Mouse (Mus musculus): ENCODE measurements around the gene Mapkapk3. TPM values are rescaled to one million over a fixed set of nuclear protein-coding genes. Genes with fewer than 3 reads are reported as not detected.

Mapkapk3 gene
- total RNA-seq, 2 experiments from 2014 or later = 29.5 to 31.4 TPM

DNA sequence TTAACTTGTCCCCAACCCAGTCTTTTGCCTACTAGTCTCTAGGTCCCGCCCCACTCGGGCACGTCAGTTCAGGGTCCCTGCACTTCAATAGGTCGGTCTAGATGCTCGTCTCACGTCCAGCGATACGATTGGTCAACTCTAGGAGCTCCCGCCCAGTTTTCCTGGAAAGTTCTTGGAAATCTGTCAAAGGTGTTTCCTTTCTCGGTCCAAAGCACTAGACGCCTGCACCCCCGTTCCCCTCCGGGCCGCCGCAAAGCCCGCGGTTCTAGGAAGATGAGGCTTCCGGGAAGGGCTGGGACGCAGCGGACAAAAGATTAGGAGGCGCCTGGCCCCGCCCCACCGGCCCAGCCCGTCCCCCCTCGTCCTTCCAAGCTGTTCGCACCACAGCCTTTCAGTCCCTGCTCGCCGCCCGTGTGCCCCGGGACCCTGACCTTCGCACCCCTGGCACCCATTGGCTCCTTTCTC is 6.9 kb upstream of the Mapkapk3 start:
- intact Hi-C loops (cut with DNase I) = no loop called here
- peak; percentile 93 to 95 for DNase-seq

DNA sequence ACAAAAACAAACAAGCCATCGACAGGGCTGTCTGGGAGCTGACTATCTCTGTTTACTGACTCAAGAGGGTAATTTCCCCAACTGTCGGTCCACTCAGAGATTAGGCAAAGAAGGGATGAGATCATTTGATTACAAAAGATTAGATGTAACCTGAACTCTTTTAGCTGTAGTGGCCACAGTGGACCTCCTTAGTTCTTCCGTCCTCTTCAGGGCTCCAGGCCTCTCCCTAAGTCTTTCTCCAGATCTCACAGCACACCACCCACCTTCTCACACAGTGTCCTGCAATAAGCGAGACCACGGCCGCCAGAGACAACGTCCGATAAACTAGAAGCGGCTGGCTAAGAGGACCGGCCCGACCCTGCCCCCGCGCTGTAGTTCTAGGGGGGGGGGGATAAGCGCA is 6.4 kb upstream of the Mapkapk3 start:
- intact Hi-C loops (cut with DNase I) = no loop called here
- no peak for DNase-seq

DNA sequence AAGGTAGTCTGAATTCAATTTTAAA is 6.2 kb upstream of the Mapkapk3 start, which contains the start of gene Cish:
Gene Cish, plus strand, starts transcription at position 11 of the 25 bp plus-strand sequence.
- intact Hi-C loops (cut with DNase I) = no loop called here
- no peak for DNase-seq

DNA sequence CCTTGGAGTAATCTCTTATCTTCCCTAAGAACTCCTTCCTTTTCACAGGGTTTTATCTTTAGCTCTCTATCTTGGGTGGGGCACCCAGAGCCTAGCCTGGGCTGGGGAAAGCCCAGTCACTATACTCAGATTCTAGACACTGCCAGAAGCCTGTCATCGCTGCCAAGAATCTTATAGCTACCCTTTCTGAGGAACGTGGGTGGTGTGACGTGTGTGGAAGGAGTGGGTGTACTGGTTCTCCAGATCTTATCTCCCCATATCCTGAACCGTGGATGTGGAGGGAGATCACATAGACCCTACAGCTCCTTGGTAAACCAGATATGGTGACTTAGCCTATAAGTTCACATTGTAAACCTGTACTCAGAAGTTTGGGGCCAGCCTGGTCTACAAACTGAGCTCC is 5.9 kb upstream of the Mapkapk3 start:
- no peak for DNase-seq
- intact Hi-C loops (cut with DNase I) = no loop called here

DNA sequence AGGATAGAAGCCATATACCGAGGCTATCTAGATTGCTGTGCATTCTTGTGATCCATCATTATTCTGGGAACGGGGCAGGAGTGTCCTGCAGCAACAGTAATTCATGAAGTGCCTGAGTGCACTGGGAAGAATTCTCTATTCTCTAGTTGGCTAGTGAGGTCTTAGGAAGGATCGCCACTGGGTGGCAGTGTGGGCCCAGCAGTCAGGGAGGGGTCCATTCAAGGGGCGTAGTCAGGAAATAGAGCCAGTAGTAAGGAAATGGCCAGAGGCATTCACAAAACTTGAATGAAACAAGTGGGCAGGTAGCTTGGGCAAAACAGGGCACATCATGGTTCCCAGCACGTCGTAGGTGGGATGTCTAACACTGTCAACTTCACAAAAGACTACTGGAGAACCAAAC is 4.6 kb upstream of the Mapkapk3 start:
- DNase-seq = peak; percentile 90 to 93
- intact Hi-C loops (cut with DNase I) = loop anchor here (1.0 to 5.0 kb wide), 4 partner anchors 42 to 617 kb away; no protein-coding TSS in a partner anchor

DNA sequence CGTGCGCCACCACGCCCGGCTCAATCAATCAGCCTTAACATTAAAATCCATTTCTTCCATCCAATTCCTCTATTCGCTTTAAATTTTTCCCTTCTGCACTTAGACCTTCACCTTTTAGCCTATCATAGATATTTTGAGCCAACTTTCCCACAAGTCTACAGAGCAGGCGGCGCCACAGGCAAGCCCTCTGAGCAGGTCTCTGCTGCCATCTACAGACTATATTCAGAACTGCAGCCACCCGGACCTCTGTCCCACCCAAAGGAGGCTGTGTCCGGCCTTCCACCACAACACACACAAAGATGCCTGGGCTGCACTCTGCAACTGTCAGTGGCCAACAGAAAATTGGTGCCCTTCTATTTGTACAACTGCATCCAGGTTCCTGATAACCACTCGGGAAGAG is 1.2 kb upstream of the Mapkapk3 start:
- peak; percentile 86 to 95 for DNase-seq
- intact Hi-C loops (cut with DNase I) = loop anchor here (1.0 to 5.0 kb wide), 6 partner anchors 44 to 614 kb away; no protein-coding TSS in a partner anchor

DNA sequence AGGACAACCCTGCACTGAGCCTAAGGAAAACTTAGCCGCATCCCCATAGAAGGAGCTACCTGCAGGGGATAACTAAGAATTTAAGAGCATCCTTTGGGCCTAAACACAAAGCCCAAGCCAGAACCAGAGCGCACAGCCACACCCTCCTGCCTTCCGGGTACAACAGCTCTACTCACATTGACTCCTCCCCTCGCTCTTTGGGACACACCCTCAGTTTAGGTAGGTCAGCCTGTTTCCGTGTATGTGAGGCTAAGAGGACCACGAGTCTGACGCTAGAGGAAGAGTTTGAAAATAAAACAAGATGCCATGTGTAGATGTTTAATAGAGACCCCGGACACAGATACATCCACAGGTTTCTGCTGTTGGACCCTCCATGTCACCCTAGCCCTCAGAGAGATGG is 966 bp downstream of the Mapkapk3 start:
- intact Hi-C loops (cut with DNase I) = no loop called here
- DNase-seq = no peak

DNA sequence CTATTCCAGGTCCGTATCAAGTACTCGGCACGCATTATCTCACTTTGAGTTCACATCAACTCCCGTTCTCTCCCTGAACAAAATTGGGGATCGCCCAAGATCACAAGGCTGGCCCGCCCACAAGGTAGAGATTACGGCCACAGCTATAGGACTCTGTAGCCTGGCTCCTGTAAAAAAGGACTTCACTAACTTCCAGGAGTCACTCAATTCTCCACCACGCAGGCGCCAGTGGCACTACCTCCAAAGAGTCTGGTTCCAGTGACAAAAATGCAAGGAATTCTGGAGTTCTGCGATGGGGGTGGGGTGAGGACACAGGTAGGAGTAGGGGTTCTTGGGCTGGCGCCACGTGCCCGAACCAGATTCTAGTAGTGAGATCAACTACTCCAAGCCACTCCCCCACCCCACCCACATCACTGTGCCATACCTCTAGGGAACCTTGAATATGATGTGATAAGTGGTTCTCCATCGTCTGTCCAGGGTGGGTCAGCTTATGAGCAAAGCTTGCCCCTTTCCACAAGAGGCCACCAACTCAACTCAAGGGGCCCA is 1.5 kb downstream of the Mapkapk3 start:
- no peak for DNase-seq
- intact Hi-C loops (cut with DNase I) = no loop called here

DNA sequence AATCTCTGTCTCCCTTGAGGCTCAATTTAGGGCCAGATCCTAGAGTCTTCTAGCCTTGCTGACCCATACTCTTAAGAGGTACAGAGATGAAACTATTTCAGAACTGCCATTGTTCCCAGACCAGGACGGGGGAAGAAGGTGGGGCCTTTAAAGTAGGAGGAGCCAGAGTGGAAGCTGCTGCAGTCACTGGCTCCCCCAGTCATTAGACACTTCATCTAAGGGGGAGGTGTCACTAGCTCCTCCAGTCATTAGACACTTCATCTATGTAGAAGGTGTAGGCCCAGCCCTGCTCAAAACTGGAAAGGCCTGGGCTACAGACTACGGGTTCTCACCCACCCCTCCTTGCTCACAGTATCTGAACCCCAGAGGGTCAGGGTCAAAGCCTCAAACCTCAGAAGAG is 2.4 kb downstream of the Mapkapk3 start:
- intact Hi-C loops (cut with DNase I) = no loop called here
- DNase-seq = no peak

DNA sequence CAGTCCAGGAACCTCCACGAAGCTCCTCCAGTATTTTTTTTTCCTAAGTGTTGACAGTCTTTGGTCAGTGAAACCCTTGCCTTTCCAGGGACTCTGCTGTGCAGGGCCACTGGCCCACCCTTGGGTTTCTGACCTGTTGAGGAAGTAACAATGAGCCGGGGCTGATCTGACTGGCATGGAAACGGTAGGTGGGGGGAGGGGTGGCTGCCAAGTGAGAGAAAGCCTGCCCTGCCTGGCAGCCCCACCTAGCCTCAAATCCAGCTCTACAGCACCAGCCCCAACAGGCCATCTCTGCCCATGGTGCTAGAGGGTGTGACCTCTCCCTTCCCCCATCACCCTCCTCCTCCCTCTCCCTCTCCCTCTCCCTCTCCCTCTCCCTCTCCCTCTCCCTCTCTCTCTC is 4.7 kb downstream of the Mapkapk3 start:
- peak in 1 of 2 experiments; percentile 17 for DNase-seq
- intact Hi-C loops (cut with DNase I) = no loop called here

DNA sequence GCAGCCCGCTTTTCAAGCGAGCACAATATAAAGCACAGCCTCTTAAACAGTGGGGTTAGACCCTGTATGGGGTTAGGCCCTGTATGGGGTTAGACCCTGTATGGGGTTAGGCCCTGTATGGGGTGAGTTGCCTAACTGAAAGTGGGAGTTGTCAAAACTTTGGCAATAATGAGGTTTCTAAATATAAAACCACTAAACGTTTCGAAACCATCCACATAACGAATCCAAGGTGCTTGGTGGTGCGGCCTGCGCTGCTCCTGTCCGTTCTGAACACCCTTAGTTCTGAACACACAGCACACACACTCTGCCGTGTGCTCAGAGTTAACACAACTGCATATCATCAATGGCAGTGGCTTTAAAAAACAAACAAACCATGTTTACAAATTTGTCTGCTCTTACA is 6.7 kb downstream of the Mapkapk3 start:
- no peak for DNase-seq
- intact Hi-C loops (cut with DNase I) = no loop called here

DNA sequence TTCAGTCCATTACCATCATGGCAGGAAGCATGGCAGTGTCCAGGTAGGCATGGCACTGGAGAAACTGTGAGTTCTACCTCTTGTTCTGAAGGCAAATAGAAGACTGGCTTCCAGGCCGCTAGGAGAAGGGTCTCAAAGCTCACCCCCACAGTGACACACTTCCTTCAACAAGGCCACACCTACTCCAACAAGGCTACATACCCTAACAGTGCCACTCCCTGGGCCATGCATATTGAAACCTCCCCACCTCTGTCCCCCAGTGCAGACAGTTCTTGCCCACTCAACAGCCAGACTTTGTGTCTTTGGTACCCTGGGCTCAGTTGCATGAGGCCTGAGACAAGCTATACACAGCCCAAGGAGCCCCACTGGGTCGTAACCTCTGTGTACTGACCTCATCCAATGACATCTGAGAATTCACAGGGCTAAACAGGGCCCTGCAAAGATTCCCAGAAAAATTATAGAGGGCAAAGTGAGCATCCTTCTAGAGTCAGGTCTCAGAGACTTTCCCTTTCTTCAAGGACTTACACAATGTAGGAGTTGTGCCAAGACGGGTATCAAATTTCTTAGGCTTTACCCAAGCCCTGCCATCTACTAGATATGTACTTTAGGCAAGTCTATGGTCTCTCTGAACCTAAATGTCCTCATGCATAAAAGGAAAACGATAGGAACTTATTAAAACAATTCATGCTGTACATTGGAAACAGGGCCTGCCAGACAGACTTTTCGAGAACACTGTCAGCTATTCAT is 8.3 kb downstream of the Mapkapk3 start:
- intact Hi-C loops (cut with DNase I) = no loop called here
- DNase-seq = no peak

DNA sequence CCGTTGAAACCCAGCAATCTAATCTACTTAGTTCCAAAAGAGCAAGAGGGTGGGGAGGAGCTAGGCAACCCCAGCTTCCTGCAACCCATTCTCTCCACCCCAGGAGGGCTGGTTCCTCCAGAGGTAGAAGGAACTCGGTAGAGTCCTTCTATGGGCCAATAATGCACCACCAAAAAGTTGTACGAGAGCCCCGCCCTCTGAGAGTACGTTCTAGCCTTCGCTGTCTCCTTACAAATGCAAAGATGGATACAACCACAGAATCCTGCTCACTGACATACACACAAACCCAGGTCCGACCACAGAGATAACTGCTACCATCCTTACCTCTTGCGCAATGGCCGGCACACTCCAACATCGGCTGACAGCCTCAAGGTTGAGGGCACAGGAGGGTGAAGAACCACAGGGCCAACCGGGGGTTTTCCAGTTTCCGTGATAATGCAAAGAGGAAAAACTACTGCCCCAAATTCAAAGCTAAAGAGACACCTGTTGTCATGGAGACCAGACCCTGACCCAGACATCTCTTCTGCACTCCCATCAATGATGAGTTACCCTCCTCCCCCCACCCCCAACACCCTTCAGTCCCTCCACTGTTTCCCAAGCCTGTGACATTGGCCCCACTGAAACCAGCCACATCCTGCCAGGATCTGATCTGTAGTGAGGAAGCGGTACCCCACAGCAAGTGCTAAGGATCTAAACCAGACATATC is 9.2 kb downstream of the Mapkapk3 start:
- intact Hi-C loops (cut with DNase I) = no loop called here
- no peak for DNase-seq

DNA sequence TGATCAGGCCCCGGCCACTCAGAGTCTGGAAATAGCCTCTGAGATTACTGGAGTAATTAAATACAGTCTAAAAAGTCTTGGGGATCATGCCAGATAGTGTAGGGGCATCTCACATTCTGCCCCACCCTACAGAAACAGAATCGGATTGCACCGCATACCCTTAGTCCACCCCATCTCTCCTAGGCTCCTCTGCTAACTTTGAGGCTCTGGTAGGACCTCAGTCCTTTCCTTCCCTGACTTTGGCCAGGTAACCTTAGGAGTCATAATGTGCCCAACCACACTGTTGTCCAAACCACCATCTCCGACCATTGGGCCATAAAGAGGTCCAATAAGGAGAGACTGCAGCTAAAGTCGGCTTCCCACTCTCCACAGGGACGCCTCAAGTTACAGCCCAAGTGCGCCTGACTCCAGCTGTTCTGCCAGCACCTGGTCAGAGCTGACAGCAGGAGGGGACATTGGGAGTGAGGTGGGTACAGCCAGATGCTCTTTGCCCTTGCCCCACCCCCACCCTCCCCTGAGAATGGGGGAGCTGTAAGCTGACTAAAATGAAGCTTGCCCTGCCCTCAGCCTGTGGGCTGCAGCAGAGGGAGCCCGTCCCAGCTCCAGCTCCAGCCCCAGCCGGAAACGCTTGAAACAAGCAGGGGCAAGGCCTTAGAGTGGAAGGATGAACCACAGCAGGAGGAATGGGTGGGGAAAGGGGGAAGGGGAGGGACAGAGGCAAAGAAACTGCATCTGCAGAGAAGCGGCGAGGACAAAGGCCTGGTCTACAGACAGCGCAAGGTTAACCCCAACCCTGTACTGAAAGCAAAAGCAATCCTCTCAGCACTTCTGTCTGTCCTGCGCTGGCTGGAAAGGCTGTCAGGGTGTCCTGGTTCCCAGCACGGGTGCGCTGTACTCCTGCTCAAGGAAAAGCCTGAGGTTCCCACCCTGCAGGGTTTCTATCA is 10.0 kb downstream of the Mapkapk3 start:
- DNase-seq = peak; percentile 18 to 51
- intact Hi-C loops (cut with DNase I) = no loop called here

DNA sequence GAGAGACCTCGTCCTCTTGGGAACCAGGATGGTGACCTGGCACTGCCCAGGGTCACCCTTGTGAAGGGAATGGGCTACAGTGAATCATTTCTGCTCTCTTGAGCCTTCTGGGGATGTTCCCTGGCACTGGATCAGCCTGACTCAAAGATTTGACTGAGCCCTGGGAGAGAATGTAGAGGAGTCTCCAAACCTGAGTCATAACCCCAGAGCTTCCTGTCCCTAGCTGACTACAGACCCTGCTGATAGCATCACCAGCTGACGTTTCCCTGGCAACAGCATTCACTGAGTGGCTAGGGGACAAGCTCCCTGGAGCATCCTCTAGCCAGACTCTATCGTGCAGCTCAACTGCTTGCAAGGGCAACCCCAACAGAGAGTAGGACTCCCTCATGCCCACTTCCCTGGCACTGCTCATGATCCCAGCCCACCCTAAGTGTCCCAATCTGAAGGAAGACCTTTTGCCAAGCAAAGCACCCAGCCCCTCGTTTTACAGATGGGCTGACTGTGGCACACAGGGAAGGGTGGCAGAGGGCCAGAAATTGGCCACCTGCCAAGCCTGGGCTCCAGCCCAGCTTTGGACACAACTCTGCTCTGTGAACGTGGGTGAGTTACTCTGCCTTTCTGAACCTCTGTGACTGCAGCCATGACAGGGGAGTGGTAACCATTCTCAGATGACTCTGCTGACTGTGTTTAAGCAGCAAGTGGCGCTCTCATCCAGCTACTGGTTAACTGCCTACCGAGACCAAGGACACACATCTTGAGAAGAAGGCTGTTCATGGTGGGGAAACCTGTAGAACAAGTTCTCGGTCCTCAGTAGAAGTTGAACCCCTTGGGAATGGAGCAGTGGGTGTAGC is 10.9 kb downstream of the Mapkapk3 start:
- intact Hi-C loops (cut with DNase I) = no loop called here
- peak; percentile 50 to 60 for DNase-seq

DNA sequence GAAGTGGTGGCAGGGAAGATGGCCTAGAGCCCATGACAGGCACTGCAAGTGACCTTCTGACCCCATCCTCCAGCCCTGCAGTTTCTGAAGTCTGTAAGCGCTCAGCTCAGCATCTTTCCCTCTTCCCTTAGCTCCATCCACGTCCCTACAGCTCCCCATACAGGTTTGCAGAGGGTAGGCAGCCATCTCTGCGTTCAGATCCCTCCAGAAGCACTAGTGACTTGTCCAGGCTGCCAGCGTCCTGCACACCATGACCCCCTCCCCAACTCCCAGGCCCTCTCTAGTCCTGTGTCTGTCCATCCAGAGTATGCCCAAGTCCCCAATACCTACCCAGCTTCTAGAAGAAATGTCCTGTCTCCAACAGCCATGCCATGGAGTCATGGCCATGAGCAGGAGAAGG is 11.6 kb downstream of the Mapkapk3 start:
- intact Hi-C loops (cut with DNase I) = no loop called here

DNA sequence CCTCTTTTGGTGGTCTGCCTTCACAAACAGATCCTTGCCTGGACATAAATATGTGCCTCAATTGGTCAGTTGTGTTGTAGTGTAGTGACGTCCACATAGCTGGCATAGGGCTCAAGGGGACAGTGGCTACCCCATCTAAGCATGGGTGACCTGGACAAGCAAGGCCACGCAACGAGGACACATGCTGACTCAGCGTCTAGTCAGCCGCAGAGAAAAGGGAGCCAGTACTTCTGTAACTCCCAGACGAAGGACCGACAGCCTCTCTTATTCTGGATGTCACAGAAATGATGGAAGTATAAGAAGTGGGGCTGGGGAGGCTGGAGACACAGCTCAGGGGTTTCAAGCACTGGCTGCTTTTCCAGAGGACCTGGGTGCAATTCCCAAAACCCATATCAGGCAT is 12.1 kb downstream of the Mapkapk3 start:
- no peak for DNase-seq
- intact Hi-C loops (cut with DNase I) = no loop called here

More for the DNA sequence above, 11.6 kb downstream of the Mapkapk3 start:
- DNase-seq = no peak

DNA sequence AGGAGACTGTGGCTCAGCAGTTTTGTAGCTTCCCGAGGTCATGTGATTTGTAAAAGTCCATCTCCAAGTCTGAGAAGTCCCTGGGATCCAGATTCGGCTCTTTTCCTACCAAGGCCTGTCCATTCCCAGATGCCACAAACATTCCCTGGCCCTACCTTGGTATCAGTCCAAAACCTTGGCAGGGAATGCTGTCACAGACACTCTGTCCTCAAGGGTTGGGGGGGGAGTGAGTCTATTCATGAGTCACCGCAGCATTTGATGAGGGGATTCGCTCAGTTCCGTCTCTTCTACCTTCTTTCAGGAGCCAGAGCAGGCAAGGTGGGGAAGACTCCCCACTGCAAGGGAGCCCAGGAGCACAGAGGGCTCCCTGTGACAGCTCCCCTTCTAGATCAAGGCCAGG is 14.0 kb downstream of the Mapkapk3 start:
- intact Hi-C loops (cut with DNase I) = no loop called here
- no peak for DNase-seq

DNA sequence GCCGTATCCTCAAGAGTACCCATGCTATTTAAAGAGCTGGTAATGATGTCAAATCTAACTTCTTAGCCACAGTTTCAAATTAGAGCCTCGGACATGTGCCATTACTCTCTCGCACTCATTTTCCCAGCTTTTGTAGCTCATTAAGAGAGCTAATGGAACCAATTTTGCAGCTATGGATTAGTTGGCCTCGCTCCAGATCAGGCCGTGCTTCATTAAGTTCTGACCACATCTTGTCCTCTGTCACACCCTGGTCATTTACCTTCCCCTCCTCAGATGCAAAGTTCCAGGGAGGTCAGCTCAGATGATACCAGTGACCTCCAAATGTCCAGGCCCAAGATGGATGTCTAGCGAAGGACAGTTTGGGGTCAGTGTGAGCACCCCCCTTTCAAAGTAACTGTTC is 14.9 kb downstream of the Mapkapk3 start:
- intact Hi-C loops (cut with DNase I) = no loop called here
- no peak for DNase-seq

DNA sequence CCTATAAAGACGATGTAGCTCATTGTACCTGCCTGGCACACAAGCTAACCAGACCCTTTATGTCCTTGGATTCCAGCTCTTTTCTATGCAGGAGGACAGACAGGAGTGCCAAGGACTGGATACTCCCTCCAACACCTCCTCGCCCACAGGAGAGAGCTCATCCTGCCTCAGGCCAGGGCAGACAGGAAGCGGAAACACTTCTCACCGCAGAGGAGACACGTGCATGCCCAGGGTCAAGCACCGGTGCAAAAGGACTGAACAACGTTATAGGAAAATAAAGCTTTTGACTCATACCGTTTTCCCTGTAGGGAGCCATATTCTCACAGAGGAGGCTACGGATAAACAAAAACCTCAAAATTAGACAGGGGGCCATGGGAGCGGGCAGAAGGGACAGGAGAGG is 16.5 kb downstream of the Mapkapk3 start:
- DNase-seq = no peak
- intact Hi-C loops (cut with DNase I) = no loop called here
